Mouse (Mus musculus) CD4-positive, CD25-positive, alpha-beta regulatory T cell, adult 4 months (primary cell): Measurements from ENCODE around the gene Cd72. TPM values are rescaled to one million over a fixed set of nuclear protein-coding genes. Genes with fewer than 3 reads are reported as not detected.
"Not testable (repeated sequence)": the region's sequence is repeated elsewhere in the genome, so short reads cannot be mapped to it uniquely, and the experiment has no call there.

Experiments used
- ATAC-seq: one replicate; pipeline ENCODE4 v1.8.0; 2017
- polyA plus RNA-seq, 2 experiments: library from polyadenylated mRNA; unstranded; fragments of 100-300 nt; shearing (Covaris generic); gene quantifications; one replicate each; pipeline ENCODE4 v1.2.1; 2017

Cd72 gene
- polyA plus RNA-seq, result 100 to 1,000 TPM; 132 to 166 TPM

DNA sequence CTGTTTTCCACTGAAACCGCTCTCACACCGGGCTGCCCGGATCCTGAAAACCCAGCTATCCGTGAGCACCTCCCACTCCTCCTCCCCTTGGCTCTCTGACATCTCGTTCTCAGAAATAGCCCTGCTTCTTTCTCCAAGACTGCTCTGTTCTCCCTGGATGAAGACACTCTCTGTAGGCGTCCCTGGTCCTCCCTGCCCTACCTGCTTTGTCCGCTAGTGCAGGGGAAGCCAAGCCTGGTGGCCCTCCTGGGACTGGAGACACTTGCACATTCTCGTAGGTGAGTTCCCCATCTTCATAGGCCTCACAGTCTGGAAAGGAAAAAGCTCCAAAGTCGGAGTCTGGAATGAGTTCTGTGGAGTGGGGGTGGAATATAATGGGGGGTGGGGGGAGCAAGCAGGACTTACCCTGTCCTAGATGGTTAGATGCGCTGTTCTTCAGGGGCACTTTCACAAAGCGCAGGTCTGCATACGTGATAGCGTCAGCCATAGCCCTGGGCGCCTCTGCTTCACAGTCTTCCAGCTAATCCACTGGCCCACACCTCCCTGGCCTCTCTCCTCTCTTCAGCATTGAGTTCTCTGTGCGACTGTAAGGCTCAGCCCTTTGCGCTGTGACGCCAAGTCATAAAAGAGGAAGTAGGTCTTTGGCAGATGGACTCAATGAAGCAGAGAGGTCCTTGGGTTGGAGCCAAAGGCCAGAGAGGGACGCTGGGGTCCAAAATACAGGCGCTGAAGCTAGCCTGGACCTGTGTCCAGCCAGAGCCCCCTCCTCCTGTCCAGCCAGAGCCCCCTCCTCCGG, at the start of gene Cd72:
TSS of gene Cd72 (minus strand) at position 588 of the 796 bp plus-strand sequence.
- ATAC-seq, result peak; percentile 36

DNA sequence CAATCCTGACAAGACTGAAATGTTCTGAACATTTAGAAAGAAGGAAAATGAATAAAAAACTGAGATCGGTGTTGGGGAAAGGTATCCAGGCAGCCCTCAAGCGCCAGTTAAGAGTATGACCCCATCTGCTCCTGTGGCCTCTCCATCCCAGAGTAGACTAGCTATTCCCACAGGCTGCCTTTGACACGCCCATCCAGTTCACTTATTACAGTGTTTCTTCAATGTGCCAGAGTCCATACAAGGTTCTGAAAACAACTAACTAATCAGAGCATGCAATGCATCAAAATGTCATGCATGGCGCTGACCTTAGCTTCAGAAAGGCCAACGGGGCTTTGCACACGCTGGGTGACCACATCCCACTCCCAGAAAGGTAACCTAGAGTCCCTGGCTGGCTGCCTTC, 49.1 kb upstream of the Cd72 start:
- ATAC-seq, result no peak

DNA sequence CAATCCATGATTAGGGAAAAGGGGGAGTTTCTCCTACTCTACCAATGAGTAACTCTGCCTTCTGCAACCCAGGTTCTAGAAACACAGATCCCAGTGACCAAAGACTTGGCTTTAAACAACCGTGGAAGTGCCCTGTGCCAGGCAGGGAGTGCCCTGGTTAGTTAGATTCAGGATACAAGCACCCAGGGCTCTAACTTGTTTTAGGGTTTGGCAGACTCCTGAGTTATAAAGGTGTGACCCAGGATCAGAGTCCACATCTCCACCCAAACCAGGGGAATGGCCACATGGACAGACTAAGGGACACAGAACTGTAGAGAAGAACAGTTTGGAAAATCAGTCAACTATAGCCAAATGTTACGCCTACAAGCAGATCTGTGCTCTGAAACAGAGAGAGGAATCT, 48.6 kb upstream of the Cd72 start:
- ATAC-seq, result no peak

DNA sequence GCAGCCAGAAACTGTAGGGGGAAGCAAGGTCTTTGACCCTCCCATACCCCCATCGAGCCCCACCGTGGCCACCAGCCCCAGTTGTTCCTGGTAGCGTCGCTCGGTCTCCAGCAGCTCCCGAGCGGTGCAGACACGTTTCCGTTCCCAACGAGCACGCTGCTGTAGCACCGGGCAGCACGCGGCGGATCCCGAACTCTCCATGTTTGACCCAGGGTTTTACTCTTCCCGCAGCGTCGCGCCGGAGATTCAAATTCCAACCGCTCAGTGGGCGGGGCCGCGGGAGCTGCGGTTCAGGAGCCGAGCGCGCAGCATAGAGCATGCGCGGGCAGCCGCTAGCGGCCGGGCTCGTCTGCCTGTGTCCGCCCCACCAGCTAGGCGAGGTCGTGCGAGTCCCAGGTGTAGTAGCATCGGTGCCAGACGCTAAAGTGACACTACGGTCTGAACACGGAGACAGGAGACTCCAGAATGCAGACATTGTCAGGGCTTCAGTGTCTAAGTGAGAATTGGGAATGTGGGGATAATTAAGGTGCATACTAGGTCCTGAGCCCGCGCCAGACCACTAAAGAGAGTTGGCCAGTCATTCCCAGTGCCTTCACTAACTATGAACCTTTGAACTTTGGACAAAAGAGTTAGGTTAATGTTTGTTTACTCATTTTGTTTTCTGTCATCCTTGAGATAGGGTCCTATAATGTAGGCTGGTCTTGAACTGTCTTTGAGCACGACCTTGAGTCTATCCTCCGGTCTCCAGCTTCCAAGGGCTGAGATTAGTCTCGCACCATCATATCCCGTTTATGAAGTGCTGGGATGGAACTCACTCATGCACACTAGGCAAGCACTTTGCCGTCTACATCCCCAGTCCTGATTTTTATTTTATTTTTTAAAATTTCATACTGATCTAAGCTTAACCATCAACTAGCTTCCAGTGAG, 45.2 kb upstream of the Cd72 start, which contains the start of gene Arhgef39:
TSS of gene Arhgef39 (minus strand) at position 289 of the 927 bp plus-strand sequence.
- ATAC-seq, result peak; percentile 73

DNA sequence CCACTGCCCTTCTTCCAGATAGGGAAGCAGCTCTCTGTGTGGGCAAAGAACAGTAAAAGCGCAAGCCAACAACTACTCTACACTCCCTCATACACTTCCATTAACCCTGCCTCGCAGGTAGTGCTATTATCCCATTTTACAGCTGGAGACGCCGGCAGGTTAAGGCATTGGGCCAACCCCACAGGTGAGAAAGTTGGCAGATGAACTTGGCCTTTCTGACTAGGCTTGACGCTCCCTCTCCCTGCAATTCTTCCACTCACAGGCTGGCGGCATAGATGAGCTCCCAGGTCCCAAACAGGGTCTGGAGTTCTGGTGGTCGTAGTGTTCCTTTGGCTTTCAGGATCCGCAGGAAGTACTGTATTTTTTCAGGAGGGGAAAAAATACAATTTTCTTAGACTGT, 44.6 kb upstream of the Cd72 start:
- peak; percentile 27 for ATAC-seq

DNA sequence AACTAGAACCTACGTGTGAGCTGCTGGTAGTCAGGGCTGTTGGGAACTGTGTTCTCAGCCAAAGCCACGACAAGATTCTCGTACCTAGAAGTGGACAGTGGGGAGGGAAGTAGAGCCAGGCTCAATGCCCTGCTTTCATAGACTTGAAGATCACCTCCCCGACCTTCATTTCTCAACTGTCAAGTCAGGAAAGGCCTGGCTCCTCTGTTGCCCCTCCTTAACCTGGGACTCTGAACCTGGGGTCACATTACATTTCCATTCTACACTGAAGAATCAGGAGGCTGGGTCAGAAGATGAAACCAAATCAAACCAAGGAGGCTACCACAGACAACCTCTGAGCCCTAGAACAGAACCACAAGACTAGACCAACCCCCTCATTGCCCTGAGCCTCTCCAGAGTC, 43.5 kb upstream of the Cd72 start:
- ATAC-seq, result no peak

DNA sequence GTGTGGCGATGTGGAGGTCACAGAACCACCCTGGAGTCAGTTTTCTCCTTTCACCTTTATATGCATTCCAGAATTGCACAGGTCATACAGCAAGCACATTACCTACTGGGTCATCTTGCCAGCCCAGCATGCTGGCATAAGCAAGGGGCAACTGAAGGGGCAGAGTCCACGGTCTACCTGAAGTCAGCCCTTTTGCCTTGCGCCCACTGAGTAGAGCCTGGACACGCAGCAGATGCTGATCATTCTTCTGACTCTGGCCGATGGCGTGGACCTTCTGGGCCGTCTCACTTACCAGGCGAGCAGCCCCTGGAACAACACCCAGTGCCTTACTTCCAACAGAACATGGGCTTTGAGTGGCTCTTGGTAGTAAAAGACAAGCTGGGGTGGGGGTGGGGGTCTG, 43.0 kb upstream of the Cd72 start:
- ATAC-seq, result no peak

DNA sequence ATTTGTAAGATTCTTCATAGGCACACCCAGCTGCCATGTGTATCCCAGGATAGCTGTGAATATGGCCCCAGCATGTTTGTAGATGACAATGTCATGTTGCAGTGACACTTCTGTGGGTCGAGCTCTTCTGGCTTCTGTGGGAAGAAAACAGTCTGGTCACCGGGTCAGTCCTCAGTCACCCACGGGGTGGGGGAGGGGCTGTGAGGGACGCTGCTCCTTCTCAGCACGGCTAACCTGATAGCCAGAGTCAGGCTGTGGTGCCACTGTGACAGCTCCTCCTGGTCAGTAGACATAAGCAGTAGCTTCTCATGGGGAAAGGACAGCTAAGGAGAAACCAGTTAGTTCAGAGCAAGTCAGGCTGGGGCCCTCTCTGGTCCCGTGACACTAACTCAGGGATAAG, 42.2 kb upstream of the Cd72 start:
- no peak for ATAC-seq

DNA sequence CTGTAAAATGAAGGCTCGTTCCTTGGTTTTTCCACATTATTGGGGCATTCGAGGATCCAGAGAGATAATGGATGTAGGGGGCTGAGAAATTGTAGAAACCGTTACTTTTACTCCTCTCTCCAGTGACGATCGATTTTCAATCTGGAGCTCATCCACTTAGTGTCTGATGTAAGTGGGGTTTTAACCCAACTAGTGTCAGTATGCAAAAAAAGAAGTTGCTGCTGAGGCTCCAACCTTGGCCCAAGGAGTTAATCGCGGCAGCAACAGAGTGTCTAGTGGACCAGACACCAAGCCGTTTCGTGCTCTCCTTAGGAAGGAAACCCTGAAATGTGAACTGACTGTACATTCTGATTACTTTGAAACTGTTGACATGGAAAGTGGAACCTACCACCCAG, 39.4 kb upstream of the Cd72 start:
- no peak for ATAC-seq

DNA sequence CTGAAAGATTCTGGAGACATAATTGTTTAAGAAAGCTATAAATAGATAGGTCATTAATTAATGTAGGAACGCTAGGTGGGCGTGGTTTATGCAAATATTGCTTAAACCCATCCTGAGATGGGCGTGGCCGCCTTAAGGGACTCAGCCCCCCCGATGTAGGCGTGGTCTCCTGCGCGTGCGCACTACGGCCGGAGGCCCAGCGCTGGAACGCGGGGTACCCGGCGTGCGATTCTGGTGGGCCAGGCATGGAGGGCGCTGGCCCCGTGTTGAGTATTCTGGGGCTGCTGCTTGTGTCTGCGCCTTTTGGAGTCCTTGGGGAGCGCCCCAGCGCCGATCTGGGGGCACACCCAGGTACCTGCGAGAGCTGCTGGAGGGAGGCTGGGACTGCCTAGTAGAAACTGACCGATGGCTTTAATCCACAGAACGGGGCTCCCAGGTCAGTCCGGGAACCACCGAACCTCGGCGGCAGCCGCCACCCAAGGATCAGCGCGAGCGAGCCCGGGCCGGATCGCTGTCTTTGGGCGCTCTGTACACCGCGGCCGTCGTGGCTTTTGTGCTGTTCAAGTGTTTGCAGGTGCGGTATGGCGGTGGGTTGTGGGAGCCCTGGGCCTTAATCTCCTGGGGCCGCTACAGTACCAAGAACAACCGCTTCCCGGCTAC, 38.9 kb upstream of the Cd72 start:
- ATAC-seq, result peak; percentile 64

DNA sequence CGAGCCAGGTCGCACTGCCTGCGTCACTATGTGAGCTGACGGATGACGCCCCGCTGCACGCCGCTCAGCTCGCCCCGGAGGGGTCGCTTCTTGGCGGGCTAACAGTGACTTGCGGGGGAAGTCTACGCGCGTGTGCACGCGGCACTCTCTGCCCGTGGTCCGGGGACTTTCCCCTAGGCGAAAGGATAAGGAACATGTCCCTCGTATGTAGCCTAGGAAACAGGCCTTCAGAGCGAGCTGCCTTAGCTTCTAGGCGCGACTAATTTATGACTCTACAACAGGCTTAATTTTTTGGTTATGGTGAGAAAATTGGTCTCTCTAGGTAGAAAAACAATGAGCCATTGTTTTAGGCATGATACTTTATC, 38.4 kb upstream of the Cd72 start, which contains the start of gene Ccdc107:
TSS of gene Ccdc107 (plus strand) at position 80 of the 365 bp plus-strand sequence.
- ATAC-seq, result peak; percentile 94

DNA sequence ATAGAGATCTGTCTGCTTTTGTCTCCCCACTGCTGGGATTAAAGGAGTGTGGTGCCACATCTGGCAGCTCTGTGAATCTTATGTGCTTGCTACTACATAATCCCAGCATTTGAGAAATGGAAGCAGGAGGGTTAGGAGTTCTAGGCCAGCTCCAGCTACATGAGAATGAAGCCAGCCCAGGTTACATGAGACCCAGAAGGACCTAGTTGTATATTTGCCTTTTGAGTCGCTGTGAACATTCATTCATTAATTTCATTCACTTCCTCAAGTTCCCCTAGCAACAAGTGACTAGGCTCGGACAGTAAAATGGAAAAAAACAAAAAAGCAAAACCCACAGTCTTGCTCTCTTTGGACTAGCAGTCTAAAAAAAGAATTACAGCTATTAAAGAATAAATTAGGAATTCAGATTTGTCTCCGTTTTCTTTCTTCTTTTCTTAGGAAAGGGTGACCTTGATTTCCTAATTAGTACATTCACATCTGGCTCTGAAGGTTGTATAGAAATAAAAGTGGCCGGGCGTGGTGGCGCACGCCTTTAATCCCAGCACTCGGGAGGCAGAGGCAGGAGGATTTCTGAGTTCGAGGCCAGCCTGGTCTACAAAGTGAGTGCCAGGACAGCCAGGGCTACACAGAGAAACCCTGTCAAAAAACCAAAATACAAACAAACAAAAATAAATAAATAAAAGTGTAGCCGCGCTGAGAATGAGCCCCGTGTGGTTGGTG, 37.8 kb upstream of the Cd72 start:
- no peak for ATAC-seq

DNA sequence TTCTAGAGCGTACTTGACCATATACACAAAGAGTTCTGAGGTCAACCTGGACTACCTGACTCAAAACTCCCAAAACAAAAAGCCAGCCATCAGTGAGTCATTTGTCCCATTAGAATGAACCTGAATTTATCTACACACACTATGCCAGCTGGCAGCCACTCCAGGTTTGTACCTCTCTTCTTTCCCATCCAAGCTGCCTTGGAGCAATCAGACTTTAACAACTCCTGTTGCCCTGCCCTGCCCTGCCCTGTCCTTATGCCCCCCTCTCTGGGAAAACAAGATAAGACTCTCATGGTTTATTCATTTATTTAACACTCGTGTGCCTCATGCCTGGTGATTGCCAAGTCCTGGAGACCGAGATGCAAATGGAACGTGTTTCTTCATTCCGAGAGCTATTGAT, 36.4 kb upstream of the Cd72 start:
- no peak for ATAC-seq

DNA sequence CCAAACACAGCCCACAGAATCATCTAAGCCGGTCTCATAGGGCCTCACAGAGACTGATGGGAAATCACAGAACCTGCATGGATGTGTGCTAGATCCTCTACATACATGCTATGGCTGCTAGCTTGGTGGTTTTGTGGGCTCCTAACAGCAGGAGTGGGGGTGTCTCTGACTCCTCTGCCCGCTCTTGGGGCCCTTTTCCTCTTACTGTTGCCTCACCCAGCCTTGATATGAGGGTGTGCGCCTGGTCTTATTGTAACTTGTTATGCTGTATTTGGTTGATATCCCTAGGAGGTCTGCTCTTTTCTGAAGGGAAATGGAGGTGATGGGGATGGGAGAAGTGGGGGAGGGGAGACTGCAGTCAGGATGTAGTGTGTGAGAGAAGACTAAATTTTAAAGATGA, 35.2 kb upstream of the Cd72 start:
- no peak for ATAC-seq

DNA sequence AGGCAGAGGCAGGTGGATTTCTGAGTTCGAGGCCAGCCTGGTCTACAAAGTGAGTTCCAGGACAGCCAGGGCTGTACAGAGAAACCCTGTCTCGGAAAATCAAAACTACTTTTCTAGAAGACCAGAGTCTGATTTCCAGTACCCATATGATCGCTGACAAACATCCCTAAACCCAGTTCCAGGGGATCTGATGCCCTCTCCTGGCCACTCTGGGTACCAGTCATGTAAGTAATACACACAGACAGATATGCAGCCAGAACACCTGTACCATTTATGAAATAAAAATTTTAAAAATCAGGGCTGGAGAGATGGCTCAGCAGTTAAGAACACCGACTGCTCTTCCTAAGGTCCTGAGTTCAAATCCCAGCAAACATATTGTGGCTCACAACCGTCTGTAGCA, 31.2 kb upstream of the Cd72 start:
- not testable (repeated sequence) for ATAC-seq

DNA sequence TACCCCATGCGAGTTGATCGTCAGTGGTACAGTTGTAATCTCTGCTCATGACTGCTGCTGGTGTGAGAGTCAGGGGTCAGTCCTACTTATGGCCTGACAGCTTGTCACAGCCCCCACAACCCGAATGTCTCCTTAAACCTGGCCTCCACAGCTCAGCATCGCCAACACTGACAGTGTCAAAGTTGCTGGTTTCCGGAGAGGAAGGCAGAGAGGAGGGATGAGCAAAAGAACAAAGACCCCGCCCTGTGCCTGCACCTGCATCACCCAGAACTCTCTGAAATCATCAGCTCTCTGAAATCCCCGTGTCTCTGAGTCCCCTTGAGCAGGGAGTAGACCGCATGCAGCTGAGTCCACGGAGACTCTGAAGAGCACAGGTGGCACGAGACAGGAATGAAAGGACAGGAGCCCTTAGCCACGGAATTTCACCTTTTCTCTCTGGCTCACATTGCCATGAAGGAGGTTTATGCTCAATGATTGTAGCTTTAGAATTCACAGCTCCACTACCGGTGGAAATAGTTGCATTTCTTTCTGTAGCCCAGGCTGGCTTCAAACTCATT, 29.2 kb upstream of the Cd72 start, which contains the start of gene Sit1:
TSS of gene Sit1 (minus strand) at position 200 of the 557 bp plus-strand sequence.
- ATAC-seq, result peak; percentile 76

DNA sequence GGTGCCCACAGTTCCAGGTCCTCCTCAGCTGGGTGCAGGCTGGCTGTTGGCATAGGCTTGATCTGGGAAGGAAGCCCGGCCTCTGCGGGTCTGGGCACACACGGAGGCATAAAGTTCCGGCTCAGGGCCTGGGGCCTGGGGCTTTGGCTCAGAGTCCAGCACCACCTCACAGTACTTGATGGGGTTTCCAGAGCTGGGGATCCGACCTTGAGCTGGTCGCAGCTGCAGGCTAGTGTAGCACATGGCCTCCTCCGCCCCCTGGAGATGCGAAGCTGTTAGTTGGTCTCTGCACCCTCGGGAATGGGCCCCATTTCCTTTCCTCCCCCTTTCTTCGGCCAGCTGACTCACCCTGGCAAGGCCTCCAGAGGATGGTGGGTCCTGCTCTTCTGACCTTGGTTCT, 28.2 kb upstream of the Cd72 start:
- ATAC-seq, result no peak

DNA sequence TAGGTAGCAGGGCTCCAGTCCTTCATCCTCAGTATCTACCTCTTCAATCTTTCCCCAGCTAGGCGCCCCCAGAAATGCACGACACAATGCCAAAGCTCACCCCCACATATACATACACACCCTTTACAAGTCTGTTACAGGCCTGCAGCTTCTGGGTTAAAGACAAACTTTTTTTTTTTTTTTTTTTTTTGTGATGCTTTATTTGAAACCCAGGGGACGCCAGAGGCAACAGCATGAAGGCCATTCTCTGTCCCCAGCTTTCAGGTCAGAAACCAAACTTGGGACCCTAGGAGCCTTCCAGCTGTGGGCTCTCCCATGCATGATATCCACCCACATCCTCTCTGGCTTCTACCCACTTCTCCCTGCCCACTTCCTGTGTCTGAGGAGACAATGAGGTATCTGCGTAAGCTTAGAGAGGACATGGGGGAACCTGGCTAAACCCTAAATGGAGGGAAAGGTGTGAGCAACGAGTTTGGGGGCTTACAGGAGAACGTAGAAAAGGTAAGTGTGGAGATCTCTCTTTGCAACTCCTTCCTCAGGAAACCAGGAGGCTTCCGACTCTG, 27.5 kb upstream of the Cd72 start:
- ATAC-seq, result peak; percentile 57

DNA sequence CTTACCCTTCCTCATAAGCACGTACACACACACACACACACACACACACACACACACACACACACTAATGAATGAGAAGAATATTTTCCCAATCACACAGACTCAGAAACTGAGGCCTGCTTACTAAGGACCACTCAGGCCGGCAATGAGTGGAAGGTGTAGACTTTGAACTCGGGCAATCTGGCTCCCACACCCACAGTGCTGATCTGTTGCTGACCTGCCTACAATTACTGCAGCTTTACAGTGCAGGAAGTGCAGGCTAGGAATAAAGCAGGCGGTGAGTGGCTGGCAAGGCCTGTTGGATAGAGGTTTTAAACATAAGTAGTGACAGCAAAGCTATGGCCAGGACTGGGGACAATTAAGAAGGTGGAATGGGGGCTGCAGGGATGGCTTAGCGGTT, 26.6 kb upstream of the Cd72 start:
- no peak for ATAC-seq

DNA sequence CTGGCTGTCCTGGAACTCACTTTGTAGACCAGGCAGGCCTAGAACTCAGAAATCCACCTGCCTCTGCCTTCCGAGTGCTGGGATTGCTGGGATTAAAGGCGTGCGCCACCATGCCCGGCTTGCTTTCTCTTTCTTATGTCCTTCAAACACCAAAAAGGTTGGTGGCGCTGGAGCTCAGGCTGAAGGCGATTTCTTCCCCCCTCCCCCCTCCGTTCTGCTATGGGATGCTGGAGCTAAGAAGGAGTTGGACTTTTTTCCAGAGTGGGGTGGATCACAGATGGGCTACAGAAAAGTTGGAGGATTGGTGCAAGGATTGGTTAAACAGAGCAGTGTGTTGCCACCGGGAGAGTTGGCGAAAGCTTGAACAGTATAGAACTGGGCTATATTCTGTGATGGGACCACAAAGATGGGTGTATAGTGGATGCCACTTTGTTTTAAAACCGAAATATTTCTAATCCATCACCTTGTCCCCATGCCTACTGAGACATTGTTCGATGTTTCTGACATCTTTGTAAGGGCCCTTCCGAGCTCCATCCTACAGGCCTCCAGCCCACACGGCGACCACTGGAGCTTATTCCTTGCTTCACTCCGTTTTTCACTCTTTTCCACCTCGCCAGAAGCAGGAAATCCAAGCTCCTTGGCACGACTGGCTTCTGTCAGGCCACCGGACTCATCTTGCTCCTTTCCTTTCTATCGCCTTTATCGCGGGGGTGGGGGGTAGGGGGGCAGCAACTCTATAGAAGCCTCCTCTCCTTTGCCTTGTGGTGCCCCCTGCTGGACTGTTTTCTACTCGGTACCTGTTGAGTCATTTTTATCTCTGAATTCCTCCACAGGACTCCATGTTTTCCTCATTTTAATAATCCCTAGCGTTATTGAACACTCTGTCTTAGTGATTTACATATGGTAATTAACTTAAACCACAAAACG, 24.7 kb upstream of the Cd72 start:
- peak; percentile 10 for ATAC-seq

DNA sequence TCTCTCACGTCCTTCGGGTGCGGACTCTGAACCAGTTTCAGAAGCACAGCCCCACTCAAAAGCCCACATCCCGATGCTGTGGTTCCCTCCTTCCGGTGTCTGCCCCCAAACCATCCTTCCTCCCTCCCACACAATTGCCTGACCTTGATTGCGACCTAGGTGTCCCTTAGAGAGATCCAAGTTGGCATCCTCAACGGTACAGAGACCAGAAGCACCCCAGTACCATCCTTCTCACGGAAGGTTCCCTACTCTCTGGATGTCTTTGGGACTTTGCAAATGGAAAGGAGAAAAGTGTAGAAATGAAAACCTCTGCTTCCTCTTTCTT, 24.1 kb upstream of the Cd72 start:
- peak; percentile 70 for ATAC-seq
